Mouse (Mus musculus) mouse embryonic stem cell (cell line): Measurements from ENCODE around the gene Aatk.

Source experiments
- in situ Hi-C, 2 experiments: fragments of 300-500 bp; cut with MboI; formaldehyde crosslinking; loops; 1 replicate in 1 of 2; 3 replicates in 1 of 2; pipeline ENCODE4 v1.14.3; 2019 to 2020; ENCODE audit warnings: low sequenced_read_pairs in 2 of 2, low pct_unique_long_range_greater_than_20kb in 1 of 2, mixed read lengths in 1 of 2; ENCODE audit not compliant: unreplicated experiment in 1 of 2

Gene Aatk

DNA sequence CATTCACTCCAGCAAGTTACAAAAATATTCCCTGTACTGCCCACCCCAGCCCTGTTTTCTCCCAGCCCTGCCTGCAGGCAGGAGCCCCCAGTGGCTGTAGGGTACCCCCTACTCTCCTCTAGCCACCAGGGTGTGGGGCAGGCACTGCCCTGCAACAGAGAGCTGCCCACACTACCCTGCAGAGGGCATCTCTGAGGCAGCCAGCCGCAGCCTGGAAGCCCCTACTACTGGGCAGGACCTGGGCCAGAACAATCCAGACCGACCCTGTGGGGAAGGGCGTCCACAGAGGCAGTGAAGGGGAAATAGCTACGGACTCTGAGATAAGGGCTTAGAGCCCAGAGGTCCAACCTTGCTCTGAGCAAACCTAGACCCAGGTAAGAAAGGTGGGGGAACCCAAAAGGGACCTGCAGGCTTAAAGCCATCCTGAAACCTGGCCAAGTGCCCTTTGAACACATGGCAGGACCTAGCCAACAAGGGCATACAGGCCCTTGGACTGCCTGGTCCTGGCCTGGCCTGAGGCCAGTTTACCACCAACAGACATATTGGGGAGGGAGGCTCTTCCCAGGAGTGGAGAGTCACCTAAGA lies 39.4 kb downstream of the Aatk start:
- in situ Hi-C loops: no loop called here

- in situ Hi-C loops: no loop called here
These were observed 41.3 kb downstream of the Aatk start for GRCm38 (mm10) chr11:120005434-120006317.

GRCm38 (mm10) chr11:120002634-120003220 lies 44.2 kb downstream of the Aatk start:
- in situ Hi-C loops: no loop called here

DNA sequence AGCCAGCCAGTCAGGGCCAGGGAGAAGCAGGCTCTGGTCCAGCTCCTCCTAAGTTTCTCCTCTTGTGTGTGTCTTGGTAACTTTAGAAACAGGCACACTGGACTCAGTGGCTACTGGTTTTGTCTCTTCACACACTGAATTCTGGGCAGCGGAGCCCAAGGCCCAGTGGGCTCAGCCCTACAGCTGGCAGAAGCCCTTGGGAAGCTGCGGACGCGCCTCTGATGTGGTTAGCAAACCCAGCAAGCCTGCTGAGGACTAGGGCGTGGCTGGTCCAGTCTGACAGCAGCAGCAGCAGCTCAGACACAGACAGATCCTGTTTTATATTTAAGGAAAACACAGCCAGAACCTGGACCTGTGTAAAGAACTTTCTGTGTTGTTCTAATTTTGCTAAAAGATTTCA lies 44.9 kb downstream of the Aatk start:
- in situ Hi-C loops: no loop called here

DNA sequence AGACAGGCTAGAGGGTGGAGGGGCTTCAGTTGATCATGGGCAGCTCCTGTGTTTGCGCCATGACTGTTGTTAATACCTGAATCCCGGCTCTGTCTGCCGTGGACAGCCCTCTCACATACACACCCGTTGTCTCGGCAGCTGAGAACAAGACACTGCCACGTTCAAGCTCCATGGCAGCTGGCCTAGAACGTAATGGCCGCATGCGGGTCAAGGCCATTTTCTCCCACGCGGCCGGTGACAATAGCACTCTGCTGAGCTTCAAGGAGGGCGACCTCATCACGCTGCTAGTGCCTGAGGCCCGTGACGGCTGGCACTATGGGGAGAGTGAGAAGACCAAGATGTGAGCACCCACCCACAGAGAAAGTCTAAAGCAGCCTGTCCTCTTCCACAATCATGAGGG lies 49.6 kb downstream of the Aatk start:
- in situ Hi-C loops: loop anchor here in 1 of 2 experiments (5.0 kb wide), 2 partner anchors 50 to 80 kb away; no protein-coding TSS in a partner anchor

DNA sequence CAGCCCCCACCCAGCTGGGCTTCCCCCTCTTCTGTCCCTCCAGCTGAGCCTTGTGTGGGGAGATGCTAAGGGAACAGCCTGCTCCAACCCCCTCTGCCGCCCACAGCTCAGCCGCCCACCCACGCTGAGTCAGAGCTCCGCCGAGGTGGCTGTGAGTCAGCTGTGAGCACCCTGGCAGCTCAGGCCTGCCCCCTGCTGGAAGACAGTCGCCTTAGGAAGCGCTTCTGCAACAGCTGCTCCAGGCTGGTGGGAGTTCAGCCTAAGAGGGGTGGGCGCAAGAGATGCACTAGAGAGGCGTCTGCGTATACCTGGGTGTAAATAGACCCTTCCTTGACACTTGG lies 55.7 kb downstream of the Aatk start:
- in situ Hi-C loops: no loop called here

DNA sequence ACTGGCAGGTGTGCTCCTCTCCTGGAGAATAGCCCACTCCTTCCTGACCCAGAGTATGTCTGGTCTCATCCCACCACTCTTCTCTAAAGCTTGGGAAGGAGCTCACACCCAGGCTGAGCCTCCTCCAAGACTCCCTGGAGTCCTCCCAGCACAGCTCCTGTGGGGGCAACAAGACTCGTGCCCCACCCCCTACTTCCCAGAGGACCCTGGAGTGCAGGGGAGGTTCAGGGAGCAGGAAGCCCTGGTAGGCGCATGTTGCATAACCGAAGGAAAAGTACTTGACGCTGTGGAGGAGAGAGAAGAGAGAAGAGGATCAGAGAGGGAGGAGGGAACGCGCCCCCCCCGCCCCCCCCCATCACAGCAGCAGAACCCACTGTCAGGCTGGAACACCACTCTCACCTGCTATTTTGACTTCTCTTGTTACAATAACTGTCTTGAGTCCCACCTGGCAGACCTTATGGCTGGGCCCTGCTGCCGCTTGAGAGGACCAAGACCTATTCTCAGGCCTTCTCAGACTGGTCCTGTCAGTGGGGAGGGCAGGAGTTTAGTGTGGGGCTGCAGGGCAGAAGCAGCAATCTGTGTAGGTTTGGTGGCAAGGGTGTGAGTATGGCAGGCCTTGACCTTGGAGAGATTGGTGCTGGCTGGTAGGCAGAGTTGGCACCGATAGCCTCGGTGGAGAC lies 56.2 kb downstream of the Aatk start:
- in situ Hi-C loops: no loop called here

DNA sequence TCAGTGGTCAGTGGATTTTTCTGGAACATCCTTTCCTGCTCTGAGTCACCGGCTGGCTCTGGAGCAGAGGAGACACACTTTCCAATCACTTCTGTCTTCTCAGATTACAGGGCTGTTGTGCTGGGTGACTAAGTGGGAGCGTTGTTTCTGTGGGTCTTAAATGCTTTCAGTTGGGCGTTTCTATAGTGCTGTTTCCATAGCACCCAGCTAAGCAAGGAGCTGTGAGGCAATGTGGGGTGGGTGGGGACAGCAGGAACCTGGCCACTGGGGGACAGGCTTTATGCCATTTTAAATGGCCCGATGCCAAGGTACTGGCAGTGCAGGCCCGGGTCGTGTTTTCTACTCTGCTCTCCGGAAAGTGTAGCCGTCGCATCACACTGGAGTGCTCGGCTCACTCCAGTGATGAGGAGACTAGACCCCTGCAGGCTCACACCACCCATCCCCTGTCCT lies 57.8 kb downstream of the Aatk start:
- in situ Hi-C loops: no loop called here

GRCm38 (mm10) chr11:119988391-119988790 lies 58.6 kb downstream of the Aatk start:
- in situ Hi-C loops: no loop called here

- in situ Hi-C loops: no loop called here
These were observed 59.1 kb downstream of the Aatk start for GRCm38 (mm10) chr11:119987876-119988275.

GRCm38 (mm10) chr11:119986751-119987425 lies 60.1 kb downstream of the Aatk start:
- in situ Hi-C loops: no loop called here

DNA sequence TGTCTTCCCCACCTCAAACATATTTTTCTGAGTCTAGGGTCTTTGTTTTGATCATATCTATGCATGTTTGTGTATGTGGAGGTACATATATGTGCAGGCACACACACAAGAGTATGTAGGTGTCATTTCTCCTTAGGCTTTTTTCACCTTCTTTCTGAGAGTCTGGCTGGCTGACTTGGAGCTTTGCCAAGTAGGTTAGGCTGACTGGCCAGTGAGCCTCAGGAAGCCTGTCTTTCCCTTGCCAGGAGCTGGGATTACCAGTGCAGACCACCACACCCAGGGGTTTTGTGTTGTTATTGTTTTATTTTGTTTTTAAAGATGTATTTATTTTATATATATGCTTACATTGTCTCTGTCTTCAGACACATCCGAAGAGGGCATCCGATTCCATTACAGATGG lies 63.8 kb downstream of the Aatk start:
- in situ Hi-C loops: no loop called here

DNA sequence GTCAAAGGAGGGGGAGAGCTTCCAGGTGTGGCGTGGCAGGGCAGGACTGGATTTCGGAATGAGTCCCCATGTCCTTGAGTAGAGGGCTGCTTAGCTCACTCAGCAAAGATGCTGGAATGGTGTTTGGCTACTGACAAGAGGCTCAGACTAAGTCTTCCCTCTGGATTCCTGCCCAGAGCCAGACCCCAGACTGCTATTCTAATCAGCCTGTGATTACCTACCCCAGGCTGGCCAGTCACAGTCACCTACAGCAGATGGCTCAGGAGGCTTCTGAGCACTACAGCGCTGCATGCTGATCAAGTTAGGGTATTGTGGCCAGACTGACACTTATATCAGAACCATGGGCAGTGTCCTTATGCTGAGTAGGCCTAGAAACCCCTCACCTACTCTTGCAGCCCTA lies 64.7 kb downstream of the Aatk start:
- in situ Hi-C loops: no loop called here

DNA sequence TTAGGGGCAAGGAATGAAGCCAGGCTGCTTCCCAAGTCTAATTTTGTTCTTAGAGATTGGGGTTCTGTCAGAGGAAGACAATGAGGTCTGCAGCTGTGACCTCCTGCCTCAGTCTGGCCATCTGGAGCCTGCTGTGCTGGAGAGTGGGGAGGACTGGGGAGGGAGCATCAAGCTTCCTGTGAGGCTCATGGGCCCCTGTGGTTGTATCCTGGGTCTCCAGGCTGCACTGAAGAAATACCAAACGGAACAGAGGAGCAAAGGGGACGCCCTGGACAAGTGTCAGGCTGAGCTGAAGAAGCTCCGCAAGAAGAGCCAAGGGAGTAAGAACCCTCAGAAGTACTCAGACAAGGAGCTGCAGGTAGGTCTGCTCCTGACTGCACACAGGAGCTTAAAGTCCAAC lies 65.2 kb downstream of the Aatk start:
- in situ Hi-C loops: no loop called here

GRCm38 (mm10) chr11:119979596-119980385 lies 67.2 kb downstream of the Aatk start:
- in situ Hi-C loops: no loop called here

- in situ Hi-C loops: no loop called here
These were observed 68.3 kb downstream of the Aatk start for GRCm38 (mm10) chr11:119978701-119979100.

DNA sequence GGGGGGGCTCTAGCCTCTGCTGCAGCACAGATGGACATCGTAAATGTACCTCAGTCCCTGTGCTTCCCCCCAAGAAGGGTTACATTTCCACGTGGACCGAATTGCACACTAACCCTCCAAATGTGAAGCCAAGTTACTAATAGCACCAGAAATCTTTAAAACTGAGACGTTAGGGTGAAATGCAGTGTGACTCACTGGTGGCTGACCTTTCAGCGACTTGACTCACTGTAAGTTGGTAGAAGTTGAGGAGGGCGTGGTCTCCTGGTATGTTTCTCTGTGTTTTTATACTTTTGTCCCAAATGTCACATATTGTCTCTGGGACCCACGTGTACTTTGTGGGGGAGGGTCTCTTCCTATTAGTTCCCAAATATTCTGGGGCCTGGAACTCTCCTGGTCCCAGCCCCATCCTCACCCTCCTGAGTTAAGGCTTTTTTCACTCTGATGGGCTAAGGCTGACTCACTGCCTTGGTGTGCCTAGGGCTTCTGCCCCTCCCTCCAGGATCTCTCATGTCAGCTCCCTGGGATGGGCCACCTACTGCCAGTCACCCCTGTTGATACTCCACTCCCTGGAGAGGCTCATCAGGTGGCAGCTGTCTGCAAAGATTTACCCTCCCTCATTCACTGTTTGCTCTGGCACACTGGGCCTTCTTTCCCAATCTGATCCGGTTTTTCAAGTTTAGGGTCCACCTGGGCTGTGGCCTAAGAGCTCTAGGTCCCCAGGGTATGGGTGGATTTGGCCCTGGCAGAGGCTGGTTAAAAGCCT lies 71.0 kb downstream of the Aatk start:
- in situ Hi-C loops: no loop called here
